Mouse (Mus musculus): Measurements from ENCODE around the gene Cmss1.

- TF ChIP-seq TAL1 (IDR thresholded peaks at IDR 0.05; ENCODE audit: low read length), result no peak
- TF ChIP-seq GATA1 (IDR thresholded peaks at IDR 0.05; ENCODE audit: low read length), result no peak
Measured at GRCm38 (mm10) chr16:57573831-57574230, 32.8 kb downstream of the Cmss1 start.
